Mouse (Mus musculus): Measurements from ENCODE around the gene Dgkg. TPM values are rescaled to one million over a fixed set of nuclear protein-coding genes. Genes with fewer than 3 reads are reported as not detected.

The Dgkg gene
- polyA plus RNA-seq, 1 experiment from 2014 or later, result 2.1 TPM

- no peaks in the 10 kb centered on the region for H3K9me3 ChIP-seq (replicated peaks; ENCODE audit: control insufficient read depth, low read length)
- no peaks in the 10 kb centered on the region for H3K4me1 ChIP-seq (ENCODE audit: control insufficient read depth, insufficient read depth, low read length)
- no peaks in the 10 kb centered on the region for H3K36me3 ChIP-seq (ENCODE audit: control insufficient read depth, insufficient read depth, low read length)
- no peak for ATAC-seq (ENCODE audit: insufficient read depth, low FRiP score)
- H3K27me3 ChIP-seq (ENCODE audit: control insufficient read depth, insufficient read depth, low read length), result no peaks in the 10 kb centered on the region
- no peak overlapping the region for H3K4me3 ChIP-seq (replicated peaks; ENCODE audit: low read length)
- no peak overlapping the region for H3K9ac ChIP-seq (ENCODE audit: low read length)
- whole genome bisulfite sequencing, result 80% methylated on average over 6 of the region's 6 CpGs
- no peak overlapping the region for H3K4me2 ChIP-seq (ENCODE audit: low read depth, low read length)
- no peak overlapping the region for H3K27ac ChIP-seq (ENCODE audit: low read length)
These were observed 125.2 kb downstream of the Dgkg start for GRCm38 (mm10) chr16:22531834-22532233.

DNA sequence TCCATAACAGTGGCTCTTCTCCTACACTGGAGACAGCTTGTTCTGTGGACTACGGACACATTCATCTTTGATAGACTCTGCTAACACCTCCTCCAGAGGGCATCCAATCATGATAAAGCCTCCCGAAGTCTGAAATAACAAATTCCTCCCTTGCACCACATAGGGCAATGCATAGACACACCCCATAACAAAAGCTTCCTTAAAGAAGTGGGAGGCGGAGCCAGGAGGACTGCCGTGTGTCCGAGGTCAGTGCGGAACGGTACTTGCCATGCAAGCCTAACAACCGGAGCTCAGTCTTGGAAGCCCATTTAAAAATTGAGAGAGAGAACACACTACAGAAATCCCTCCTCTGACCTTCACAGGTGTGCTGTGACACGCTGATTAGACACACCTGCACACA, 126.0 kb downstream of the Dgkg start:
- Histone ChIP-seq H3K9me3 (replicated peaks; ENCODE audit: control insufficient read depth, low read length) (no peaks in the 10 kb centered on the region), H3K27me3 (ENCODE audit: control insufficient read depth, insufficient read depth, low read length) (no peaks in the 10 kb centered on the region), H3K4me3 (replicated peaks; ENCODE audit: low read length) (no peak overlapping the region), H3K9ac (ENCODE audit: low read length) (no peak overlapping the region), H3K27ac (ENCODE audit: low read length) (no peak overlapping the region), H3K4me1 (ENCODE audit: control insufficient read depth, insufficient read depth, low read length) (no peaks in the 10 kb centered on the region), H3K4me2 (ENCODE audit: low read depth, low read length) (no peak overlapping the region), H3K36me3 (ENCODE audit: control insufficient read depth, insufficient read depth, low read length) (no peaks in the 10 kb centered on the region)
- WGBS, result 66% methylated on average over 9 of the region's 9 CpGs
- ATAC-seq (ENCODE audit: insufficient read depth, low FRiP score), result no peak

DNA sequence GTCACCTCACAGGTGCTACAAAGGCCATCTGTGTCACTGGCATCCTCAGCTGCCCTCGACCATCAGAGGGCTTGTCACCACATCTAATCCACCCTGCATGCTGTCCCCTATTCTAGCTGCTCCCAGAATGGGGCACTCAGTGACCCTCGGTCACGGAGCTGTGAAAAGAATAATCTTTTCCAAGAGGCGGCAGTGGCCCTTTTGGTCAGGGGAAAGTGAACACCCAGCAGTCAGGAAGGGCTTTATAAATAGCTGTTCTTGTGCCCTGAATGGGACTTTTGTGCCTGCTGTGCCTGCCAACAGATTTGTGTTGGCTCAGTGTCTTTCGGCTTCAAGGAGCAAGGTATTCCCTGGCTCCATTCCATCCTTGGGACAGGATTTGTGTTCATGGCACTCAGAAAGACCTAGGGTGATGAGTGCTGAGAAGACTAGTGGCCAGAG, 129.5 kb downstream of the Dgkg start:
- Histone ChIP-seq H3K27me3 (ENCODE audit: control insufficient read depth, insufficient read depth, low read length) (no peaks in the 10 kb centered on the region), H3K27ac (ENCODE audit: low read length) (no peak overlapping the region), H3K4me3 (replicated peaks; ENCODE audit: low read length) (no peak overlapping the region), H3K4me1 (ENCODE audit: control insufficient read depth, insufficient read depth, low read length) (no peaks in the 10 kb centered on the region), H3K9ac (ENCODE audit: low read length) (no peak overlapping the region), H3K4me2 (ENCODE audit: low read depth, low read length) (no peak overlapping the region), H3K9me3 (replicated peaks; ENCODE audit: control insufficient read depth, low read length) (no peaks in the 10 kb centered on the region), H3K36me3 (ENCODE audit: control insufficient read depth, insufficient read depth, low read length) (no peaks in the 10 kb centered on the region)
- 69% methylated on average over 5 of the region's 5 CpGs for WGBS
- no peak for ATAC-seq (ENCODE audit: insufficient read depth, low FRiP score)

- Histone ChIP-seq H3K36me3 (ENCODE audit: control insufficient read depth, insufficient read depth, low read length) (no peaks in the 10 kb centered on the region), H3K4me3 (replicated peaks; ENCODE audit: low read length) (no peak overlapping the region), H3K9ac (ENCODE audit: low read length) (no peak overlapping the region), H3K27ac (ENCODE audit: low read length) (no peak overlapping the region), H3K4me1 (ENCODE audit: control insufficient read depth, insufficient read depth, low read length) (no peaks in the 10 kb centered on the region), H3K27me3 (ENCODE audit: control insufficient read depth, insufficient read depth, low read length) (no peaks in the 10 kb centered on the region), H3K4me2 (ENCODE audit: low read depth, low read length) (no peak overlapping the region), H3K9me3 (replicated peaks; ENCODE audit: control insufficient read depth, low read length) (no peaks in the 10 kb centered on the region)
- ATAC-seq (ENCODE audit: insufficient read depth, low FRiP score), result no peak
- WGBS, result 89% methylated on average over 4 of the region's 4 CpGs
These were observed 130.6 kb downstream of the Dgkg start for GRCm38 (mm10) chr16:22526386-22526785.

GRCm38 (mm10) chr16:22517431-22518384, 139.3 kb downstream of the Dgkg start:
- peak overlapping the region; percentile 40; the same call in 1 of the 2 replicates for H3K9ac ChIP-seq (ENCODE audit: low read length)
- H3K27ac ChIP-seq (ENCODE audit: low read length), result peak overlapping the region; percentile 53
- no peak overlapping the region for H3K4me2 ChIP-seq (ENCODE audit: low read depth, low read length)

GRCm38 (mm10) chr16:22515476-22515875, 141.5 kb downstream of the Dgkg start:
- Histone ChIP-seq H3K4me3 (replicated peaks; ENCODE audit: low read length) (no peak overlapping the region), H3K4me2 (ENCODE audit: low read depth, low read length) (no peak overlapping the region), H3K27me3 (ENCODE audit: control insufficient read depth, insufficient read depth, low read length) (no peaks in the 10 kb centered on the region), H3K9ac (ENCODE audit: low read length) (no peak overlapping the region), H3K27ac (ENCODE audit: low read length) (no peak overlapping the region), H3K4me1 (ENCODE audit: control insufficient read depth, insufficient read depth, low read length) (peaks cover 14% of the 10 kb centered on the region), H3K9me3 (replicated peaks; ENCODE audit: control insufficient read depth, low read length) (no peaks in the 10 kb centered on the region), H3K36me3 (ENCODE audit: control insufficient read depth, insufficient read depth, low read length) (no peaks in the 10 kb centered on the region)
- WGBS, result 50% methylated on average over 5 of the region's 5 CpGs
- ATAC-seq (ENCODE audit: insufficient read depth, low FRiP score), result no peak

More at GRCm38 (mm10) chr16:22517431-22518384, 139.3 kb downstream of the Dgkg start:
- Histone ChIP-seq H3K4me1 (ENCODE audit: control insufficient read depth, insufficient read depth, low read length) (peaks cover 14% of the 10 kb centered on the region), H3K36me3 (ENCODE audit: control insufficient read depth, insufficient read depth, low read length) (no peaks in the 10 kb centered on the region), H3K9me3 (replicated peaks; ENCODE audit: control insufficient read depth, low read length) (no peaks in the 10 kb centered on the region), H3K27me3 (ENCODE audit: control insufficient read depth, insufficient read depth, low read length) (no peaks in the 10 kb centered on the region), H3K4me3 (replicated peaks; ENCODE audit: low read length) (no peak overlapping the region)
- 14% methylated on average over 20 of the region's 20 CpGs for WGBS
- peak; percentile 90 for ATAC-seq (ENCODE audit: insufficient read depth, low FRiP score)

GRCm38 (mm10) chr16:22510861-22511637, 146.0 kb downstream of the Dgkg start:
- 48% methylated on average over 9 of the region's 9 CpGs for WGBS
- H3K36me3 ChIP-seq (ENCODE audit: control insufficient read depth, insufficient read depth, low read length), result no peaks in the 10 kb centered on the region
- no peaks in the 10 kb centered on the region for H3K9me3 ChIP-seq (replicated peaks; ENCODE audit: control insufficient read depth, low read length)
- H3K9ac ChIP-seq (ENCODE audit: low read length), result no peak overlapping the region
- no peaks in the 10 kb centered on the region for H3K27me3 ChIP-seq (ENCODE audit: control insufficient read depth, insufficient read depth, low read length)
- H3K4me3 ChIP-seq (replicated peaks; ENCODE audit: low read length), result no peak overlapping the region
- H3K4me2 ChIP-seq (ENCODE audit: low read depth, low read length), result no peak overlapping the region
- ATAC-seq (ENCODE audit: insufficient read depth, low FRiP score), result no peak
- H3K4me1 ChIP-seq (ENCODE audit: control insufficient read depth, insufficient read depth, low read length), result no peaks in the 10 kb centered on the region
- H3K27ac ChIP-seq (ENCODE audit: low read length), result no peak overlapping the region

- Histone ChIP-seq H3K4me2 (ENCODE audit: low read depth, low read length) (no peak overlapping the region), H3K27me3 (ENCODE audit: control insufficient read depth, insufficient read depth, low read length) (no peaks in the 10 kb centered on the region), H3K9ac (ENCODE audit: low read length) (no peak overlapping the region), H3K27ac (ENCODE audit: low read length) (no peak overlapping the region), H3K36me3 (ENCODE audit: control insufficient read depth, insufficient read depth, low read length) (no peaks in the 10 kb centered on the region), H3K9me3 (replicated peaks; ENCODE audit: control insufficient read depth, low read length) (no peaks in the 10 kb centered on the region), H3K4me3 (replicated peaks; ENCODE audit: low read length) (no peak overlapping the region), H3K4me1 (ENCODE audit: control insufficient read depth, insufficient read depth, low read length) (peaks cover 9% of the 10 kb centered on the region; the same call in 1 of the 2 replicates)
- no peak for ATAC-seq (ENCODE audit: insufficient read depth, low FRiP score)
- 76% methylated on average over 5 of the region's 5 CpGs for WGBS
These were observed 148.0 kb downstream of the Dgkg start for GRCm38 (mm10) chr16:22508936-22509563.
